Mouse (Mus musculus): ENCODE measurements around the gene Ttc34.

Ttc34 gene

GRCm38 (mm10) chr4:154897676-154898465, 60.6 kb downstream of the Ttc34 start:
- DNase-seq: peak; percentile 21

- DNase-seq: peak; percentile 85
Measured at GRCm38 (mm10) chr4:154898506-154899446, 61.5 kb downstream of the Ttc34 start, which contains the start of gene Fam213b. TSS of gene Fam213b (minus strand) at chr4:154899135.

- DNase-seq: no peak
Measured at GRCm38 (mm10) chr4:154902371-154902770, 65.1 kb downstream of the Ttc34 start.

- peak; percentile 90 for DNase-seq
Measured at GRCm38 (mm10) chr4:154904185-154905071, 67.2 kb downstream of the Ttc34 start.

GRCm38 (mm10) chr4:154907833-154908232, 70.6 kb downstream of the Ttc34 start:
- peak; percentile 57 for DNase-seq

GRCm38 (mm10) chr4:154908490-154908889, 71.2 kb downstream of the Ttc34 start:
- no peak for DNase-seq

- DNase-seq: no peak
Measured at GRCm38 (mm10) chr4:154910606-154911522, 73.6 kb downstream of the Ttc34 start.

- no peak for DNase-seq
Measured at GRCm38 (mm10) chr4:154911644-154912043, 74.4 kb downstream of the Ttc34 start.

GRCm38 (mm10) chr4:154913845-154914244, 76.6 kb downstream of the Ttc34 start:
- no peak for DNase-seq

- DNase-seq: no peak
Measured at GRCm38 (mm10) chr4:154914252-154914651, 77.0 kb downstream of the Ttc34 start.

- peak; percentile 71 for DNase-seq
Measured at GRCm38 (mm10) chr4:154914707-154915106, 77.4 kb downstream of the Ttc34 start.

GRCm38 (mm10) chr4:154915286-154915685, 78.0 kb downstream of the Ttc34 start:
- DNase-seq: no peak

GRCm38 (mm10) chr4:154916662-154917061, 79.4 kb downstream of the Ttc34 start:
- DNase-seq: no peak

All from kidney, adult 11 months (tissue).